ENCODE assay signal across 10 mouse cellular contexts in genomic region chr19:3451649-3452048, GRCm38 (mm10). TPM values are rescaled to one million over a fixed set of nuclear protein-coding genes. Genes with fewer than 3 reads are reported as not detected.
DNase-seq lines count a peak whose midpoint lies in the region; ATAC-seq lines count a peak whose summit lies in the region.
"Had no signal": no experiment of that assay in that cellular context is flagged by ENCODE, and none has a peak within 500 bp of the region (broad histone marks: within the 10 kb centered on the region; RNA-seq: fewer than 3 reads in every experiment).

No protein-coding gene starts in this region.

- no peaks in the 10 kb centered on the region for H3K27me3 ChIP-seq in embryonic facial prominence, embryonic 14.5 days (replicated peaks; ENCODE audit: control insufficient read depth, insufficient read depth, low read length)
- H3K27me3 ChIP-seq in embryonic facial prominence, embryonic 10.5 days (replicated peaks; ENCODE audit: low read depth, poor library complexity, severe bottlenecking): no peaks in the 10 kb centered on the region
- no peaks in the 10 kb centered on the region for H3K27me3 ChIP-seq in neural tube, embryonic 14.5 days (ENCODE audit: control insufficient read depth, insufficient read depth, low read length)

- H3K27ac ChIP-seq in embryonic facial prominence, embryonic 14.5 days (replicated peaks; ENCODE audit: low read depth, low read length): no peak overlapping the region
- no peak overlapping the region for H3K27ac ChIP-seq in embryonic facial prominence, embryonic 10.5 days (replicated peaks)
- no peak overlapping the region for H3K27ac ChIP-seq in neural tube, embryonic 14.5 days (ENCODE audit: low read depth, low read length)

- peak; percentile 75 for ATAC-seq in embryonic facial prominence, embryonic 14.5 days (ENCODE audit: low read depth)
- ATAC-seq in neural tube, embryonic 14.5 days (ENCODE audit: low read depth): peak; percentile 38; the same call in 1 of the 2 replicates
- ATAC-seq in inflammation-experienced regulatory T-cells, adult 6 months: no peak
- ATAC-seq in erythroid progenitor cell, adult 5-6 weeks (replicated peaks; ENCODE audit: low FRiP score, poor library complexity, severe bottlenecking): no peak

- no peaks in the 10 kb centered on the region for H3K4me1 ChIP-seq in embryonic facial prominence, embryonic 14.5 days (ENCODE audit: control insufficient read depth, insufficient read depth, low read length)
- H3K4me1 ChIP-seq in embryonic facial prominence, embryonic 10.5 days: no peaks in the 10 kb centered on the region
- H3K4me1 ChIP-seq in neural tube, embryonic 14.5 days (ENCODE audit: control insufficient read depth, insufficient read depth, low read length): no peaks in the 10 kb centered on the region

- peaks cover 29% of the 10 kb centered on the region for H3K36me3 ChIP-seq in embryonic facial prominence, embryonic 14.5 days (ENCODE audit: control insufficient read depth, insufficient read depth, low read length)
- H3K36me3 ChIP-seq in embryonic facial prominence, embryonic 10.5 days (replicated peaks): peaks cover 39% of the 10 kb centered on the region
- H3K36me3 ChIP-seq in neural tube, embryonic 14.5 days (ENCODE audit: control insufficient read depth, insufficient read depth, low read length): peaks cover 19% of the 10 kb centered on the region; the same call in 1 of the 2 replicates

- peak; percentile 50 for DNase-seq in embryonic facial prominence, embryonic 14.5 days (ENCODE audit: low spot score)
- no peak for DNase-seq in embryonic facial prominence, embryonic 10.5 days (ENCODE audit: low spot score)
- peak; percentile 16 for DNase-seq in c-Kit-positive CD71-negative TER-119-negative erythroid progenitor cells, embryonic 14.5 days (ENCODE audit: low read depth)
- peak; percentile 16 for DNase-seq in hindlimb bud, embryonic 11.5 days (ENCODE audit: extremely low spot score, low read depth, low spot score)
- DNase-seq in ovary, postnatal 36 days (ENCODE audit: low spot score): no peak

- no peaks in the 10 kb centered on the region for H3K9me3 ChIP-seq in embryonic facial prominence, embryonic 14.5 days (ENCODE audit: control insufficient read depth, low read length)
- peaks cover 3% of the 10 kb centered on the region for H3K9me3 ChIP-seq in embryonic facial prominence, embryonic 10.5 days
- H3K9me3 ChIP-seq in neural tube, embryonic 14.5 days (ENCODE audit: control insufficient read depth, low read length): no peaks in the 10 kb centered on the region

- no peak overlapping the region for H3K4me2 ChIP-seq in embryonic facial prominence, embryonic 14.5 days (ENCODE audit: low read depth, low read length)
- H3K4me2 ChIP-seq in neural tube, embryonic 14.5 days (ENCODE audit: low read depth, low read length): no peak overlapping the region

- 50% methylated on average over 6 of the region's 6 CpGs for WGBS in embryonic facial prominence, embryonic 14.5 days
- WGBS in embryonic facial prominence, embryonic 10.5 days: 68% methylated on average over 6 of the region's 6 CpGs
- WGBS in neural tube, embryonic 14.5 days: 48% methylated on average over 6 of the region's 6 CpGs

- H3K4me3 ChIP-seq in embryonic facial prominence, embryonic 14.5 days (ENCODE audit: low read depth, low read length): no peak overlapping the region
- H3K4me3 ChIP-seq in embryonic facial prominence, embryonic 10.5 days: no peak overlapping the region
- no peak overlapping the region for H3K4me3 ChIP-seq in neural tube, embryonic 14.5 days (ENCODE audit: low read depth, low read length)

- H3K9ac ChIP-seq in embryonic facial prominence, embryonic 14.5 days (ENCODE audit: low read depth, low read length): no peak overlapping the region
- H3K9ac ChIP-seq in neural tube, embryonic 14.5 days (replicated peaks; ENCODE audit: low read depth, low read length): no peak overlapping the region

RNA-seq across cellular contexts. Expression of gene Gal, which starts 37.3 kb away (rescaled TPM):
- 9.9 and 15.2 TPM in 2 replicates for polyA plus RNA-seq in embryonic facial prominence, embryonic 14.5 days (2014; fragmentation: Nextera tagmentation; extraction: Ambion mirVana)
- polyA plus RNA-seq in embryonic facial prominence, embryonic 10.5 days (2016; fragmentation: Nextera tagmentation; extraction: Ambion mirVana): 1.1 and 1.2 TPM in 2 replicates
- polyA plus RNA-seq in neural tube, embryonic 14.5 days (2014; fragmentation: Nextera tagmentation; extraction: Ambion mirVana): 13.9 and 83.9 TPM in 2 replicates
- polyA plus RNA-seq in inflammation-experienced regulatory T-cells, adult 6 months (2017; shearing (Covaris generic)): 10 to 100 TPM in 1 of 3 experiments, 1 to 10 TPM in 1, under 1 TPM in 1; 0.74 to 15.2 (median 1.3) TPM
- not detected in 2 replicates for total RNA-seq in erythroid progenitor cell, adult 5-6 weeks (2015; ENCODE audit: low replicate concordance)
- not detected in 2 replicates for total RNA-seq in erythroid progenitor cell, adult 5-6 weeks (2017; ENCODE audit: low replicate concordance)
- total RNA-seq: heart, postnatal 10 days; neutrophil, adult 5-6 weeks had no signal

Comparison
In these comparisons a context has a peak if more than half of its experiments do, and no peak if none do; other contexts are left out.
1. DNase-seq: peak in embryonic facial prominence, embryonic 14.5 days (single experiment), c-Kit-positive CD71-negative TER-119-negative erythroid progenitor cells, embryonic 14.5 days (single experiment) and hindlimb bud, embryonic 11.5 days (single experiment); none in embryonic facial prominence, embryonic 10.5 days (single experiment) and ovary, postnatal 36 days (single experiment).
2. ATAC-seq: peak in embryonic facial prominence, embryonic 14.5 days (single experiment) and neural tube, embryonic 14.5 days (single experiment); none in inflammation-experienced regulatory T-cells, adult 6 months (single experiment) and erythroid progenitor cell, adult 5-6 weeks (single experiment).